Mouse (Mus musculus) adrenal gland, postnatal 36 days (tissue): ENCODE measurements around the gene Kif2a. TPM values are rescaled to one million over a fixed set of nuclear protein-coding genes. Genes with fewer than 3 reads are reported as not detected.
"Not testable (repeated sequence)": the region's sequence is repeated elsewhere in the genome, so short reads cannot be mapped to it uniquely, and the experiment has no call there.

Experiments used
- DNase-seq, 2 experiments: peaks; one replicate each; pipeline ENCODE4 v3.0.0; 2021; ENCODE audit warnings: mixed read lengths in 1 of 2
- total RNA-seq, 2 experiments: library from RNA; stranded (reverse); gene quantifications; 2 replicates each; pipeline ENCODE4 v1.2.3; 2021

Kif2a gene
- total RNA-seq, 2 experiments from 2014 or later = 49.5 to 51.6 TPM

DNA sequence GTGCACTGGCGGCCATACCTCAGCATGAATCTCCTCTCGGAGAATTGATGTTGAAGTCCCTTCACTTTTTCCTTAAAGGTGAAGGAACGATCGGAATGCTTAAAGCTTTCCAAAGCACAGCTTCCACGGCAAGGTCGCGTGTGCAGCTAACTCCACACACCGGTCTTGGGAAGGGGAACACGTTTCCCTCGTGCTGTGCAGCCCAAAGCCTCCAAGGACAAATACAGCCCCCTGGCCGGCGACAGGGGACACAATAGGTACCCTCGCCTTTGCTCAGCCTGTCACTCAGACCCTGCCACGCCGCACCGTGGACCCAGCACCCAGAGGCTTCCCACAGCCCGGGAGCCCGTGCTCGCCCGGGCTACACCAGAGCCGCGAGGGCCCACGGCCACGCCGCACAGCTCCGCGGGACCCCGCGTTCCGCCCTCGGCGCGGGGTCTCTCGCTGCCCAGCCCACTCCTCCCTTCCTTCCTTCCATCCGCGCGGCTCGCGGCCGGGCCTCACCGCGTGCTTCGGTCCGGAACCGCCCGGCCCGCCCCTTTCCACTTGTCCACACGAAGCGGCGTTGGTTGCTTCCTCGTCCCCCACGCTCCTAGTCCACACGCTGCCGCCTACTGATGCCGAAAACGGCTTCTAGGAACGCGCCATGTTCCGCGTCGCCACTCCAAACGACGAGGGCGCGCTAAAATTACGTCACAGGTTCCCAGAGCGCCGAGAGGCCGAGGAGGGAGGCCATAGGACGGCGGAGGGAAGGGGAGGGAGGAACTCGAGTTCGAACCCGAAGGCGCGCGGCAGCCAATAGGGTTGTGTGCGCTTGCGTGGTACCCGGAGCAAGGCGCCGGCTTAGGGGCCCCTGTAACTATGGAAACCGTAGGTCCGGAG, 85.4 kb downstream of the Kif2a start, which contains the start of gene Ipo11:
Ipo11 (minus strand) TSS at position 703 of the 882 bp plus-strand sequence.
- DNase-seq = peak; percentile 93 to 95

DNA sequence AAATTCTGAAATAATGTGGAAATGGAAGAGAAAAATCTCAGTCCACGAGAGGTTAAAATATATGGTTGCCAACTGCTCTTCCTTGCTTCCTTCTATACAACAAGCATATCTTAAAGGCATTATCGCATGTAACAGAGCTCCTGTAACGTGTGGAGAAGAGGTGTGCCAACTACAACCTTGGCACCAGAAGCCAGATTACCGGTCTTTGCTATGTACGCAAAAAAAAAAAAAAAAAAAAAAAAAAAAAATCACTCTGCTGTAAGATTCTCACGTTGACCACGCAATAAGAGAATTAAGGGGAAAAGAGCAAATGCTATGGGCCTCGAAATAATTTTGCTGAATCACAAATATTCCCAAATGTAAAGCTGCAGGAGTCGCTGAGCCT, 86.1 kb downstream of the Kif2a start:
- no peak for DNase-seq

DNA sequence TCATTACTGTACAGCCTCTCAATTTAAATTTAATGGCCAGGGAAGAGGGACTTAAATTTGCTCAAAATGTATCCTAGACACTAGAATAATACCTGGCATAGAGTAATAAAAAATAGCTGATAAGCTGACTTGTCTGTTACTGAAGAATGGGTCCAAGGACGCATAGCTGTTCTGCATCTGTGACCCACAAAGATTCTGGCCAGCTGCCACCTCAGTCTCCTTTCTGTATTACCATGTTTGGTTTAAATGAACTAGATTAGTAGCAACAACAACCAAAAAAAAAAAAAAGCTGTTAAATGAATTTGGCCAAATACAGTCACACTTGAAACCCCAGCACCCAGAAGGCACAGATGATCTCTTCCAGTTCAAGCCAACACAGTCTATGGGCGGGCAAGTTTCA, 92.7 kb downstream of the Kif2a start:
- peak; percentile 66 to 72 for DNase-seq

DNA sequence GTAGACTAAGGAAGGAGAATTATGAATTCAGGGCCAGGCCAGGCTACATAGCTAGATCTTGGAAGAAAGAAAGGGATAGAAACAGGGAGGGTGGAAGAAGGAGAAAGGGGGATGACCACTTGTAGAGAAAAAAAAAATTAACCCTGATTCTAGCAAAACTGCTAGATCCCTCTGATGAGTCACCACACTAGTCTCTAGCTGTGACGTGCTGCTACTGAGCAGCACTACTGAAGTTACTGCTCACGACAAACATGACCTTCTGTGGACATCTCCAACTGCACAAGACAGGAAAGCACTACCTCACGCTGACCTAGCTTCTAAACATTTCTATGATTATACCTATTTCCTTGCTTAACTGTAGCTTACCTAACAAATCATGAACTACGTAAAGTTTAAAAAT, 93.6 kb downstream of the Kif2a start:
- peak; percentile 6 to 10 for DNase-seq

DNA sequence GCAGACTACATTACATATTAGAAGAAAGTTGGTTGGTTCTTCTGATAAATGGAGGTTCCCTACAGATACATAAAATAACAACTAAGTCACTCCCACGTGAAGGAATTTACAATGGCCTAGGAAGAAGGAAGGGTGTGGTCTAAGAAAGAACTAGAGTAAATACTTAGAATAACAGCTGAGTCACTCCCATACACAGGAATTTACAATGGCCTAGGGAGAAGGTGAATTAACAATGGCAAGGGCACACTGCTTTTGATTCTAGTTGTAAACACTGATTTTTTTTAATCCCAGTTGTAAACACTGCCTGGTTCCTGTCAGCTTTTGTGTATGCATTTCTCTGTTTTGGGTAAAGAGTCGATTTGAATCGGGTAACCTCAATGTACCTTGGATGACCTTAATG, 96.0 kb downstream of the Kif2a start:
- not testable (repeated sequence) for DNase-seq

DNA sequence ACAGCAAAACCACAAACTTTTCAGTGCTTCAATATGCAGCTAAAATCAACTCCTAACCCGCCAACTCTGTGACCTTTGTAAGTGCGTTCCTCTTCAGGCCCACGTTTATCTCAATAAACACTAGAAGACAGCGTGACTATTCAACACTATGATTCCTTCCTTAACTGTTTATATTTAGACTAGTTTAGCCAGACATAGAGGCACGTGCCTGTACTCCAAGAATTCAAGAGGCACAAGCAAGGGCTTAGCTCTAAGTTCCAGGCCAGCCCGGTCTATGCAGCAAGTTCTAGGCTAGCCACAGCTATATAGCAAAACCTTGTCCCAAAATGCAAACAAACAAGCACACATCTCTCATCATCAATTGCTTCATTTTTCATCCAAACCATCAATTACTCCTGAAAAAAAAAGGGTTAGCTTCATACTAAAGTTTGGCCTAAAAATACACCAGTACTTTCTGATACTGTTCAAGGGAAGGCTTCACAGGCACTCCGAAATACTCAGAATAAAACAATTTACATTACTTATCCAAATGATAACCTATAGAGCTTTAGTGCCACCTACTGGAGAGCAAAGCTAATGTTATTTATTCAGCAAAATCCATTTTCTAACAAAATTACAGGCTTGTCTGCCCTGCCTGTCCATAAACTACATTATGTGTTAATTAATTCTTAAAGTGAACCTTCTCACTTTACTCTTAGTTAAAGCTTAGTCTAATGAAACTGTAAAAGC, 103.4 kb downstream of the Kif2a start:
- no peak for DNase-seq

DNA sequence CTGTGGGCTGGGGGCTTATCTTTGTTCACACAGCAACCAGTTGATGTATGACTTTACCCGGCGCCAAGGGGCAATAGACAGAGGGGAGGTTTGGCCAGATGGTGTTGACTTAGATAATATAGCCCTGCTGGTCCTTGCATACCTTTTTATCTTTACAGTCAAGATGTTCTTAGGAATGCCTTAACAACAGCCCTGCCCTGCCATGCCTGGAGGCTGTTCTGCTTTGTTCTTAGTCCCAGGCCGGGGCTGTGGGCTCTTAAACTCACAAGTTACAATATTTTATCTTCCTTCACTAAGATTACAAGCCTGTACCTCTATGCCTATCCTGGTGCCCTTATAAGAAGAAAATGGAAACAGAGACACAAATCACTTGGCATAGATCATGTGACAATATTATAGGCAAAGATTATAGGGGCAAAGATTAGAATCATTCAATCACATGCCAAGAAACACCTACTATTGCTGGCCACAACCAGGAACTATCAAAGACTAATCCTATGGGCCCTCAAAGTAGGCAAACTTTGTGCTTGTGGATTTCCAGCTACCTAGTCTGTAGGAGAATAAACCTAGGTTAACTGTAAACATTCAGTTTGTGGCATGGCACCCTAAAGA, 108.7 kb downstream of the Kif2a start:
- DNase-seq = no peak

DNA sequence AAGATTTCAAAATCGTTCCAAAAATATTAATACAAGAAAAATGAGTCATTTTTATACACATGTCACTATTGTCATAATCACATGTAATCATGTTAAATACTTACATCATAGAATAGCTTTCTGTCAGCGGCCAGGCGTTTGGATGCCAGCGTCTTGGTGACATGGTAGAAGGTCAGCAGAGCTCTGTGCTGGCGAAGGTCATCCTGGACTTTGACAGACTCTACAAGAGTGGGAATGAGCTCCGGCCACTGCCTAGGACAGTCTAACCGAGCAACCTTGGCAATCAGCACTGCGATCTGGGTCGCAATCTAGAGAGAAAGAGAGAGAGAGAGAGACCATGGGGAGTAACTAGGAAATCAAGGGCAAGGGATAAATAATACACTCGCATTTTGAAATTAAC, 111.8 kb downstream of the Kif2a start:
- peak; percentile 40 to 61 for DNase-seq

Other genes with a start within 250 kb of the Kif2a start
- 10 to 100 TPM; 38.9 to 43.8 TPM for gene Ipo11, start 85.2 kb downstream of the Kif2a start, total RNA-seq
- 10 to 100 TPM; 14.6 to 21.7 TPM for gene Dimt1, start 75.0 kb downstream of the Kif2a start, total RNA-seq